Mouse (Mus musculus): ENCODE measurements around the gene Exoc3l. TPM values are rescaled to one million over a fixed set of nuclear protein-coding genes. Genes with fewer than 3 reads are reported as not detected.
A peak's percentile ranks its signal among the peaks of the same experiment; 100 is the strongest.
"Not testable (repeated sequence)": the region's sequence is repeated elsewhere in the genome, so short reads cannot be mapped to it uniquely, and the experiment has no call there.

Exoc3l gene
- polyA plus RNA-seq, 1 experiment from 2014 or later, result 8.0 TPM

DNA sequence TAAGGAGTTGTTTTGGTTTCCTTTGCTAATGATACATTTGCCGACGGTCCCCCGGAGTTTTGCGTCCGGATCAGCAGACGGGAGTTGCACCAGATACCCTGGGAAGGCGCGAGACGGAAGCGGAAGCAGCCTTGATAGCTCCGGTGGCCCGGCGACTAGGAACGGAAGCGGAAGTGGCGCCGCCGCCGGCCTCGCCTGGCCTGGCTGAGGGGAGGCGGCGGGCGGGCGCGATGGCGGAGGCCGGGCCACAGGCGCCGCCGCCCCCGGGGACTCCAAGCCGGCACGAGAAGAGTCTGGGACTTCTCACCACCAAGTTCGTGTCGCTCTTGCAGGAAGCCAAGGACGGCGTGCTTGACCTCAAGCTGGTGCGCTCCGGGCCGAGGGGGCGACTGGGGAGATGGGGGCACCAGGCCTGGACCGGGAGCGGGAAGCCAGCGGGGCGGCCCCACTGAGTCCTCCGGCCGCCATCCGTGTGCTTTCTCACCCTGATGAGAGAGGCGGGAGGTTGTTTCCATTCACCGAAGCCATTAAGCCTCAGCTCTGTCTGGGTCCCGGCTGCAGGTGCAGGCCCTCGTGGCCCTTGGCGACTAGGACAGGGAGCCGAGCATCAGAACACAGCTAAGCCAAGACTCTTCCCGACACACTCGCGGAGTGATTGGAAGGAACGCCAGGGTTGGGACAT is 1.8 kb upstream of the Exoc3l start, which contains the start of gene E2f4:
Gene E2f4 (plus strand): TSS at position 153 of the 682 bp plus-strand sequence.
- H3K9me3 ChIP-seq (ENCODE audit: control insufficient read depth, low read length), result no peaks in the 10 kb centered on the region
- peak within 1 kb of the TSS; percentile 87 for H3K9ac ChIP-seq (replicated peaks; ENCODE audit: low read depth, low read length)
- peaks cover 24% of the 10 kb centered on the region for H3K36me3 ChIP-seq (ENCODE audit: control insufficient read depth, insufficient read depth, low read length)
- peak within 1 kb of the TSS; percentile 44 for H3K27ac ChIP-seq (ENCODE audit: low read depth, low read length)
- WGBS, result under 1% methylated on average over 58 of the region's 58 CpGs
- peak; percentile 90 for ATAC-seq (ENCODE audit: low read depth)
- H3K27me3 ChIP-seq (ENCODE audit: control insufficient read depth, insufficient read depth, low read length), result no peaks in the 10 kb centered on the region
- peak within 1 kb of the TSS; percentile 95 for H3K4me3 ChIP-seq (ENCODE audit: low read depth, low read length)
- peak within 1 kb of the TSS; percentile 98 for H3K4me2 ChIP-seq (ENCODE audit: low read depth, low read length)
- peaks cover 11% of the 10 kb centered on the region for H3K4me1 ChIP-seq (ENCODE audit: control insufficient read depth, insufficient read depth, low read length)

DNA sequence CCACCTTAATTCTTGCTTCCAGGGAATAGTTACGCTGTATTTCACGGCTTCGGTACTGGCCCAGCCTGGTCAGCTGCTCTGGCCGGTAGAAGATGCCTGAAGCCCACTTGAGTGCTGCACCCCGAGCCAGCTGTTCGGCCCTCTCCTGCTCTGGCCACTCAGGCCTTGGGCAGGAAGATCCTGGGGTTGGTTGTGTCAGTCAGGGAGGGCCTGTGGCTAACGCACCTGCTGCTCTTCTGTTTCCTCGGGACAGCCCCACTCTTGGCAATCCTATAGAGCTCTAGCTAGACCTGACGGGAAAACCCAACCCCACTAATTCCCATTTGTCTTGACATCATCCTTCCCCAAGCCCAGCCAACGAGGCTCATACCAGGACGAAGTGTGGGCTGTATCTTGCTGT is 645 bp downstream of the Exoc3l start:
- H3K9ac ChIP-seq (replicated peaks; ENCODE audit: low read depth, low read length), result no peak overlapping the region

DNA sequence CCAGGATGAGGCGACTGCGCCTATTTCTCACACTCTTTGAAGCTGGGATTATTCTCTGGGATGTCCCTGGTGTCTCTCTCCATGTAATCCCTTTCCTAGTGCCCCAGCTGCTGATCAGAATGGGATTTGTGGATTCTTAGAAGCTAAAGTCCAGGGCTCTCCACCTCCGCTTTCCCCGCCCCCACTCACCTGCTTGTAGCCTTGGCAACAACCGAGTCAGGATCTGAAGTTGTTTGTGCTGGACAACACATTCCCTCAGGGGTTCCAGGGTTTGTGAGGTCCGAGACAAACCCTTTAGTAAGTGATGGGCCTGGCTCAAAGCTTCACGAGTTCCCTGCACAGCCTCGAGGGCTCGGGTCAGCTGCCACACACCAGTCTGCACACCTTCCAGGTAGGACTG is 1.1 kb downstream of the Exoc3l start:
- peaks cover 22% of the 10 kb centered on the region for H3K4me1 ChIP-seq (ENCODE audit: control insufficient read depth, insufficient read depth, low read length)
- no peak overlapping the region for H3K9ac ChIP-seq (replicated peaks; ENCODE audit: low read depth, low read length)
- H3K9me3 ChIP-seq (ENCODE audit: control insufficient read depth, low read length), result no peaks in the 10 kb centered on the region
- H3K27ac ChIP-seq (ENCODE audit: low read depth, low read length), result no peak overlapping the region
- H3K27me3 ChIP-seq (ENCODE audit: control insufficient read depth, insufficient read depth, low read length), result no peaks in the 10 kb centered on the region
- H3K4me3 ChIP-seq (ENCODE audit: low read depth, low read length), result no peak overlapping the region
- peaks cover 2% of the 10 kb centered on the region; the same call in 1 of the 2 replicates for H3K36me3 ChIP-seq (ENCODE audit: control insufficient read depth, insufficient read depth, low read length)
- 76% methylated on average over 9 of the region's 9 CpGs for WGBS
- ATAC-seq (ENCODE audit: low read depth), result no peak
- H3K4me2 ChIP-seq (ENCODE audit: low read depth, low read length), result peak overlapping the region; percentile 27; the same call in 1 of the 2 replicates

More for the DNA sequence above, 645 bp downstream of the Exoc3l start:
- no peaks in the 10 kb centered on the region for H3K27me3 ChIP-seq (ENCODE audit: control insufficient read depth, insufficient read depth, low read length)
- peaks cover 17% of the 10 kb centered on the region for H3K4me1 ChIP-seq (ENCODE audit: control insufficient read depth, insufficient read depth, low read length)
- no peak for ATAC-seq (ENCODE audit: low read depth)
- no peak overlapping the region; the same call in 1 of the 2 replicates for H3K4me3 ChIP-seq (ENCODE audit: low read depth, low read length)
- no peak overlapping the region for H3K27ac ChIP-seq (ENCODE audit: low read depth, low read length)
- peak overlapping the region; percentile 27; the same call in 1 of the 2 replicates for H3K4me2 ChIP-seq (ENCODE audit: low read depth, low read length)
- WGBS, result 80% methylated on average over 11 of the region's 11 CpGs
- H3K9me3 ChIP-seq (ENCODE audit: control insufficient read depth, low read length), result no peaks in the 10 kb centered on the region
- H3K36me3 ChIP-seq (ENCODE audit: control insufficient read depth, insufficient read depth, low read length), result peaks cover 7% of the 10 kb centered on the region

DNA sequence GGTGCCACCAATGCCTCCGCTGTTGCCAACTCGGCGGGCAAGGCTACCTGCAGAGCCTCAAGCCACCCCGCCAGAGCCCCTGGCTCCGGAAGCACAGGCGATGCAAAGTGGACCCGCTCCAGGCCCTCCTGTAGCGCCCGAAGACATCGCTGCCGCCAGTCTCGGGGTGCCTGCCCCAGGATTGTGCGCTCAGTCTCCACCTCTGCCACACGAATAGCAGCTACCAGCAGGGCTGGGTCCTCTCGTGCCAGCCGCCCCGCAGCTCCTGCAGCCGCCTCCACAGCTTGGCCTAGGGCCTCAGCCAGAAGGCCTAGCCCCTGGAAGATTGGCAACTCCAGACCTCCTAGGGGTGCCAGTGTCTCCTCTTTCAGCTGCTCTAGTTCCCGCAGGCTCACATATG is 2.5 kb downstream of the Exoc3l start:
- 76% methylated on average over 19 of the region's 19 CpGs for WGBS

DNA sequence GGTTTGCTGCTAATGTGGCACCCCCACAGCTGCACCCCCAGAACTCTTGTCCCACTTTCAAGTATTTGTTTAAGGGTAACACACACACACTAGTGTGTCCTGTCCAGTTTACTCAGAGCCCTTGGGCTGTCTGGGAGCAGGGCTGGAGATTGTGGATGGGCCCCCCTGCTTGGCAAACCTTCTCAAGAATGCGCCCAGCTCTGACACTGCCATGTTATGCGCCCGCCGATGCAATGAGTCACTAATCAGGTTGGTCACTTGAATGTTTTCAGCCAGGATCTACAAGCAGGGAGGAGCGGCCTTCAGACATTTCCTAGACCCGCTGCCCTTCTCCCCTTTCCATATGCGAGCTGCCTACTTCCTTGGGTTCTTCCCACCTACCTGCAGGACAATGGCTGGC is 3.4 kb downstream of the Exoc3l start:
- no peaks in the 10 kb centered on the region for H3K36me3 ChIP-seq (ENCODE audit: control insufficient read depth, insufficient read depth, low read length)

More for the DNA sequence above, 2.5 kb downstream of the Exoc3l start:
- peaks cover 17% of the 10 kb centered on the region for H3K4me1 ChIP-seq (ENCODE audit: control insufficient read depth, insufficient read depth, low read length)
- H3K9me3 ChIP-seq (ENCODE audit: control insufficient read depth, low read length), result no peaks in the 10 kb centered on the region
- H3K27ac ChIP-seq (ENCODE audit: low read depth, low read length), result no peak overlapping the region
- no peak overlapping the region for H3K4me2 ChIP-seq (ENCODE audit: low read depth, low read length)
- H3K9ac ChIP-seq (replicated peaks; ENCODE audit: low read depth, low read length), result no peak overlapping the region
- ATAC-seq (ENCODE audit: low read depth), result no peak
- H3K27me3 ChIP-seq (ENCODE audit: control insufficient read depth, insufficient read depth, low read length), result no peaks in the 10 kb centered on the region
- H3K36me3 ChIP-seq (ENCODE audit: control insufficient read depth, insufficient read depth, low read length), result no peaks in the 10 kb centered on the region
- no peak overlapping the region for H3K4me3 ChIP-seq (ENCODE audit: low read depth, low read length)

DNA sequence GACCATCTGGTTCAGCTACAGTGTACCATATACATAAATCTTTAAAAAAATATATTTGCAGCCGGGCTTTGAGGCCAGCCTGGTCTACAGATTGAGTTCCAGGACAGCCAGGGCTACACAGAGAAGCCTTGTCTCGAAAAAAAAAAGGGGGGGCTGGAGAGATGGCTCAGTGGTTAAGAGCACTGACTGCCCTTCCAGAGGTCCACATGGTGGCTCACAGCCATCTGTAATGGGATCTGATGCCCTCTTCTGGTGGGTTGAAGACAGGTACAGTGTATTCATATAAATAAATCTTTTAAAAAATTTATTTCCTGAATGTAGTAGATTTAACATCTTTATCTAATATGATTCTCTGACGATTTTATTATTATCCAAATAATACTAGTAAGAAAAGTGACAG is 4.1 kb downstream of the Exoc3l start:
- H3K4me3 ChIP-seq (ENCODE audit: low read depth, low read length); H3K36me3 ChIP-seq (ENCODE audit: control insufficient read depth, insufficient read depth, low read length); H3K9me3 ChIP-seq (ENCODE audit: control insufficient read depth, low read length); H3K9ac ChIP-seq (replicated peaks; ENCODE audit: low read depth, low read length); ATAC-seq (ENCODE audit: low read depth); H3K27me3 ChIP-seq (ENCODE audit: control insufficient read depth, insufficient read depth, low read length); H3K27ac ChIP-seq (ENCODE audit: low read depth, low read length); H3K4me2 ChIP-seq (ENCODE audit: low read depth, low read length): not testable (repeated sequence)
- WGBS, result 75% methylated on average over 3 of the region's 3 CpGs
- peaks cover 21% of the 10 kb centered on the region for H3K4me1 ChIP-seq (ENCODE audit: control insufficient read depth, insufficient read depth, low read length)

More for the DNA sequence above, 3.4 kb downstream of the Exoc3l start:
- H3K4me3 ChIP-seq (ENCODE audit: low read depth, low read length), result no peak overlapping the region
- peaks cover 14% of the 10 kb centered on the region for H3K4me1 ChIP-seq (ENCODE audit: control insufficient read depth, insufficient read depth, low read length)
- no peak overlapping the region for H3K27ac ChIP-seq (ENCODE audit: low read depth, low read length)
- H3K9me3 ChIP-seq (ENCODE audit: control insufficient read depth, low read length), result no peaks in the 10 kb centered on the region
- 88% methylated on average over 7 of the region's 7 CpGs for WGBS
- H3K9ac ChIP-seq (replicated peaks; ENCODE audit: low read depth, low read length), result no peak overlapping the region
- no peaks in the 10 kb centered on the region for H3K27me3 ChIP-seq (ENCODE audit: control insufficient read depth, insufficient read depth, low read length)
- H3K4me2 ChIP-seq (ENCODE audit: low read depth, low read length), result no peak overlapping the region
- ATAC-seq (ENCODE audit: low read depth), result no peak

DNA sequence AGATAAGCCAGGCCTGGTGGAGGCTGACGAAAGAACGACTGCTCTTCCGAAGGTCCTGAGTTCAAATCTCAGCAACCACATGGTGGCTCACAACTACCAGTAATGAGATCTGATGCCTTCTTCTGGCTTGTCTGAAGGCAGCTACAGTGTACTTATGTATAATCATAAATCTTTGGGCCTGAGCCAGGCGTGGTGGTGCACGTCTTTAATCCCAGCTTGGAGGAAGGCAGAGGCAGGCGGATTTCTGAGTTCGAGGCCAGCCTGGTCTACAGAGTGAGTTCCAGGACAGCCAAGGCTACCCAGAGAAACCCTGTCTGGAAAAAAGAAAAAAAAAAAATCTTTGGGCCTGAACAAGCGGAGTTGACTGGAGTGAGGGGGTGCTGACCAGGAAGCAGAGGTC is 4.5 kb downstream of the Exoc3l start:
- H3K4me2 ChIP-seq (ENCODE audit: low read depth, low read length); H3K27me3 ChIP-seq (ENCODE audit: control insufficient read depth, insufficient read depth, low read length); H3K4me3 ChIP-seq (ENCODE audit: low read depth, low read length); H3K36me3 ChIP-seq (ENCODE audit: control insufficient read depth, insufficient read depth, low read length); H3K27ac ChIP-seq (ENCODE audit: low read depth, low read length); H3K9ac ChIP-seq (replicated peaks; ENCODE audit: low read depth, low read length); ATAC-seq (ENCODE audit: low read depth); H3K9me3 ChIP-seq (ENCODE audit: control insufficient read depth, low read length): not testable (repeated sequence)
- 85% methylated on average over 8 of the region's 8 CpGs for WGBS
- peaks cover 23% of the 10 kb centered on the region for H3K4me1 ChIP-seq (ENCODE audit: control insufficient read depth, insufficient read depth, low read length)

DNA sequence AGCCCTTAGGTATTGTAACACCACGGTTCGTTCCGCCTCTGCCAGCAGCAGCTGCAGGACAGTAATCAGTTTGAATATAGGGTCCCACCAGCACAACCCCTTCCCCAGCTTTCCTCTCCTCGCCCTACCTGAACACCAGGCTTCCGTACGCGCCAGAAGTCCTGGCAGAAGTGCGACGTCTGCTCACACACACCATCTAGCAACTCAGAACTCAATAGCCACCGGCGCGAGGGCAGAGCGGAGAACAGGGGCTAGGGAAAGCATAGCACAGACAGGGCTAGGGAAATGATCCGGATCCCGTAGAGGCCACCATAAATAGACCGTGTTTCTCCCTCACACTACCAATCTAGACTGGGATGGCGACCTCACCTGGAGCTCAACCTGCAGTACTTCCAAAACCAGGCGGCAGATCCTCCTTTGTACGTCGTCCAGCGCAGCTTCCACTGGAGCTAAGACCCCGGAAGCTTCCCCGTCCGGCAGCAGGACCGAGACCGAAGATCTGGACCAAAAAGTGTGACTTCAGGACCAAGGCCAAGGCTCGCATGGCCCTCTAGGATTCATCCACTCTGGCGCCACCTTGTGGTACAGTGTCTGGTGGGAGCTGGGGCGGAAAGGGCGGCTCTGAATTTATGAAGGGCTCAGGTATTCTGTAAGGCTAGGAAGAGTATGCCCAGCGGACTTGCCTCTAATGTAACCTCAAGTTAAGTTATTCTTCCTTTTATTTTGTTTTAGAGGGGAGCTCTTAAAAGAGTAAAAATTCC is 5.2 kb downstream of the Exoc3l start:
- peak overlapping the region; percentile 78 for H3K4me2 ChIP-seq (ENCODE audit: low read depth, low read length)
- H3K27me3 ChIP-seq (ENCODE audit: control insufficient read depth, insufficient read depth, low read length), result no peaks in the 10 kb centered on the region
- H3K9me3 ChIP-seq (ENCODE audit: control insufficient read depth, low read length), result no peaks in the 10 kb centered on the region
- H3K27ac ChIP-seq (ENCODE audit: low read depth, low read length), result no peak overlapping the region
- H3K36me3 ChIP-seq (ENCODE audit: control insufficient read depth, insufficient read depth, low read length), result no peaks in the 10 kb centered on the region
- H3K4me3 ChIP-seq (ENCODE audit: low read depth, low read length), result peak overlapping the region; percentile 38; the same call in 1 of the 2 replicates
- no peak overlapping the region for H3K9ac ChIP-seq (replicated peaks; ENCODE audit: low read depth, low read length)
- 7% methylated on average over 31 of the region's 31 CpGs for WGBS
- H3K4me1 ChIP-seq (ENCODE audit: control insufficient read depth, insufficient read depth, low read length), result peaks cover 23% of the 10 kb centered on the region
- no peak for ATAC-seq (ENCODE audit: low read depth)
